Mouse (Mus musculus) CD4-positive, CD25-positive, alpha-beta regulatory T cell, adult 2 months (primary cell): ENCODE measurements around the gene Gm44511.
"Not testable (repeated sequence)": the region's sequence is repeated elsewhere in the genome, so short reads cannot be mapped to it uniquely, and the experiment has no call there.

ENCODE experiments used
- DNase-seq: peaks from one replicate; pipeline ENCODE4 v3.0.0-alpha.2; 2012; ENCODE audit warnings: low read depth, low spot score

Gene Gm44511

DNA sequence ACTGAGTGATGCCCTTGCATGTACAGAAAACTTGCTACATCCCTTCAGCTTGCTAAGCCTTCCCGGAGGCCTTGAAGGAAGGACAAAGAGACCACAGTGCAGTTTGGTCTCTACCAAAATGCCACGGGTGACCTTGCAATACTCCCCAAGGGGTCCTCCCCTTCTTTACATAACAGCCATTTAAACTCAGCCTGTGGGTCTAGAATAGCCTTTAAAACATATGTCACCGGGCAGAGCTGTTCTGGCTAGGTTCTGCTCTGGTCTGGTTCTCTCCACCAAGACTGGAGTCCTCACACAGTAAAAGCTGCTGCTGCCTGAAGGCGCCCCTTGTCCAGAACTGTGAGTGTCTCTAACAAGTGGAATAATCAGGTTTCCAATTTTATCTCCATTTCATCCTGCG lies 25.4 kb downstream of the Gm44511 start:
- not testable (repeated sequence) for DNase-seq

- no peak for DNase-seq
Observed at GRCm38 (mm10) chr6:128799896-128800270, 26.2 kb downstream of the Gm44511 start.

DNA sequence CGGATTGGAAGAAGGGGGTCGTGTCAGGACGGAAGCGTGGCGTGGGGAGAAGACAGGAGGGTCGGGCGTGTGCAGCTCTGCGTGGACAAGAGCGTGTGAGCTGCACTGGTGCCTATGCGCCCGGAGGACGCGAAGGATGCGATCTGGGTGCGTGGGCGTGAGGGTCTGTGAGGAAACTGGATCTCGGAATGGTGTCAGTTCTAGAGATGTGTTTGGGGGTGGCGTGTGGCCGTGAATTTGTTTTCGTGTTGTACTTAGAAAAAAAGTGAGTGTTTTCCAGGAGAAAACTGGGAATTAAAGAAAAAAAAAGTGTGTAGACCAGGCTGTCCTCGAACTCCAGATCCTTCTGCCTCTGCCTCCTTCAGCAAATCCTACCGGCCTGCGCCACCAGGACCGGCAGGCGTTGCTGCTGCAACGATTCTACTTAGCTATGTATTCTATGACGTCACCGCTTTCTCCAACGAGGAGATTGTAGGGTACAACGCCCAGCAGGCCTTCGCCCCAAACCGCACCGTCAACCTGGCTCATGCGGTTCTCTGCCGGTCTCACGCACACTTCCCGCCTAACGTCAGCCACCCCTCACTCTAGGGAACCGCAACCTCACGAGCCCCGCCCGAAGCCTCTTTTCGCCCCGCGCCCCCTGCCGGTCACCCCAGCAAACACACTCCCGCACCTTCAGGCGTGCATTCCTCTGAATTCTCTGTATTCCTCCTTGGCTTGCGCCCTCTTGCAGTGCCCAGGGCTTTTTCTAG lies 26.8 kb downstream of the Gm44511 start:
- DNase-seq: peak; percentile 94

DNA sequence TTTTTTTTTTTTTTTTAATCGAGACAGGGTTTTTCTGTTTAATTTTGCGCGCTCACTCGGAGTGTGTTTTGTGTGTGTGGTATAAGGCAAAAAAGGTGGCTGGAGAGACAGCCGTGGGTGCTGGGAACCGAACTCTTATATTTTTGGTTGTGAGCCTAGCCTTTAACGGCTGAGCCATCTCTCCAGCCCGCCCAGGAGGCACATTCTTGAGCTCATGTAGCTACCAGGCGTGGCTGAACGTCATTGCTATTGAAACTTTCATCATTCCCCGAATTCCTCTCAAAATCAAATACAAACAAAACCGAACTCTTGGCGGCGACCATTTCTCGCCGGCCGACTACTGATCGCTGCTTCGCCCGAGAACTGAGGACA lies 27.4 kb downstream of the Gm44511 start:
- DNase-seq: peak; percentile 89

GRCm38 (mm10) chr6:128797936-128798771 lies 28.0 kb downstream of the Gm44511 start:
- peak; percentile 55 for DNase-seq

GRCm38 (mm10) chr6:128797185-128797905 lies 28.8 kb downstream of the Gm44511 start:
- DNase-seq: no peak

- peak; percentile 56 for DNase-seq
Observed at GRCm38 (mm10) chr6:128796321-128796955, 29.7 kb downstream of the Gm44511 start.

DNA sequence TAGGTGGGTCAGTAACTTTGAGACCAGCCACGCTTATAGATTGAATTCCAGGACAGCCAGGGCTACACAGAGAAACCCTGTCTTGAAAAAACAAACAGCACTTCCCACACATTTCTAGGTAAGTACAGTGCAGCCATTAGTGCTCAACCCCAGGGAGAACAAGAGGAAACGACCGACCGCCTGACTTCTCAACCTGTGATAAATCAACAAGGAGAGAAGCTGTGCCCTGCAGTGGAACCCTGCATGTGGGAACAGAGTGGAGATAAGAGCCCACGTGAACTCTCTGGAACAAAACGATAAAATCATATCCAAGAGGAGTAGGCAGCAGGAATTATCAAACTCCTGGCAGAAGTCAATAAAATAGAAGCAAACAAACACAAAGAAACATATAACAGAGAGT lies 32.4 kb downstream of the Gm44511 start:
- no peak for DNase-seq

GRCm38 (mm10) chr6:128790491-128790994 lies 35.6 kb downstream of the Gm44511 start:
- not testable (repeated sequence) for DNase-seq

GRCm38 (mm10) chr6:128789115-128789514 lies 37.0 kb downstream of the Gm44511 start, which contains the start of gene Klrb1c:
TSS of gene Klrb1c (minus strand) at chr6:128789215.
- DNase-seq: no peak

DNA sequence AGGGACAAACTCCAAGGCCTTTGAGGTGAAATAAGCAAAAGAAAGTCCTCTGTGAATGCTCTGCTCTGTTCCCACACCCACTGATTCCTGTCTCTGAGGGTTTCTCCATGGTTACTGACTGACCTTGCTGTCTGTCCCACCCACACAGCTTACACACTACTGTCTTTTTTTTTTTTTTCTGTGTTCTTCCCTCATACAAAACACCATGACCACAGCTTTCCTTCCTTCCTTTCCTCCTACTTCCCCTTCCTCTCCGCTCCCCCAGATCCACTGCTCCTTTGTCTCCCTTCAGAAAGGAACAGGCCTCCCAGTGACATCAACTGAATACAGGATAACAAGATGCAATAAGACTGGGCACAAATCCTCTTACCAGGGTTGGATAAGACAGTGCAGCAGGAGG lies 37.6 kb downstream of the Gm44511 start:
- DNase-seq: no peak

DNA sequence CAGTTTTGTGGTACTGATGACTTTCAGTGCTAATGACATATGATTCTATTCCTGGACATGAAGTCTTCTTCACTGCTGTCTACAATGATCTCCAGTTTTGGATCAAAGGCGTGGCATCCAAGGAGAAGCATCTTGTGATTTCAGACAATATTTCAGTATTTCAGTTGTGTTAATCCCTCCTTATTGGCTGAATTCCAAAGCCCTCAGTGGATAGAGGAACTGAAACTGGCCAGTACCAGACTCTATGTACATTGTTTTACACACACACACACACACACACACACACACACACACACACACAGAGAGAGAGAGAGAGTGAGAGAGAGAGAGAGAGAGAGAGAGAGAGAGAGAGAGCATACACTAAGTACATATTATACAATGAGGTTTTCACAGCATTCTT lies 39.7 kb downstream of the Gm44511 start:
- DNase-seq: not testable (repeated sequence)

- DNase-seq: no peak
Observed at GRCm38 (mm10) chr6:128769481-128770253, 56.4 kb downstream of the Gm44511 start.

GRCm38 (mm10) chr6:128768047-128768446 lies 58.1 kb downstream of the Gm44511 start:
- no peak for DNase-seq

DNA sequence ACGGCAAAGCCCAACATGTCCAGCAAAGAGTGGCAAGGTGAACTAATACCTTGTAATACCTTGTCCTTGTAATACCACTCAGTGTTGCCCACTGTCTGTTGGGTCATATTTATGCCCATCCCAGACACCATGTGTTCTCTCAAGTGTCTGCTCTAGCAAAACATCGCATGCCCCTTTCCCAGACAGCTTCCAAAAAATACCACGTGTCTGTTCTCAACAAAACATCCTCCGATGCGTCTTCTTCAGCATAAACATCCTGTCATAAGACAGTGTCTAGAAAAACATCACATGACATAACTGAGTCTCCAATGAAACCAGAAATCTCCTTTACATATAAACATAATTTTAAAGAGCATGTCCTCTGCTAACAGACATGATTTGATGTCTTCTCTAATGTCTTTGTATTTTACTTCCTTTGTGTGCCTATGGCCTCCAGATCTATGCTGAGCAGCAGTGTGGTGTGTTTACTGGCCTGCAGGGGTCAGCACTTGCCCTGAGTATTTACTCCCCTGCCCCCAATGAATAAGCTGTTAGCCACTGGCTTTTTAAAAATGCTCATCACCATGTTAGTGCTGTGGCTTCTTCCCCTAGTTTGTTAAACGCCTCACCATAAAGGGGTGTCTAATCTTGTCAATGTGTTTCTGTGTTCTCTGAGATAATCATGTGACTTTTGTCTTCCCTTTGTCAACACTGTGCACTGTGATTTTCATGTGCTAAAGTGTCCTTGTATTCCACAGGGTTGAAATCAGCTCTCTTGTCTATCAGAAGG lies 59.4 kb downstream of the Gm44511 start:
- DNase-seq: peak; percentile 84

- DNase-seq: peak; percentile 22
Observed at GRCm38 (mm10) chr6:128765211-128765610, 60.9 kb downstream of the Gm44511 start.

DNA sequence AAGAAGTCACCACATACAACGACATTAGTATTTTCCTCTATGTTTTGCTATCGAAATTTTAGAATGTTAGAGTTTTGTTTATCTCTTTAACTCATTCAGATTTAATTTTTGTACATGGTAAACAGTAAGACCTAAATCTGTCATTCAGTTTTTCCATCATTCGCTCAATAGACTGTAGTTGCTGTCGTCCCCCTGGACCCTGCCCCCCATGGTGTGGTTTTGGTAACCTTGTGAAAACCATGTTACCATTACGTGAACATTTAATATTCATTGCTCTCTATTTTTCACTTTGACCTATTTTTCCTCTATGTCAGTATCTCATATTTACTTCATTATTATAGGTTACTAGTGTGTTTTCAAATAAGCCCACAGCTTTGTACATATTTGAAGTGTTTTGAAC lies 61.5 kb downstream of the Gm44511 start:
- peak; percentile 52 for DNase-seq

GRCm38 (mm10) chr6:128763736-128764523 lies 62.2 kb downstream of the Gm44511 start:
- DNase-seq: peak; percentile 95
